Mouse (Mus musculus) skeletal muscle tissue, adult 2 months (tissue): Measurements from ENCODE around the gene Txnrd2.
A peak's percentile ranks its signal among the peaks of the same experiment; 100 is the strongest.

Experiments
- DNase-seq: peaks from one replicate; pipeline ENCODE4 v3.0.0-alpha.2; 2012; ENCODE audit warnings: low read depth, low spot score

Txnrd2 gene

GRCm38 (mm10) chr16:18484794-18485435, 58.7 kb downstream of the Txnrd2 start:
- DNase-seq: no peak

DNA sequence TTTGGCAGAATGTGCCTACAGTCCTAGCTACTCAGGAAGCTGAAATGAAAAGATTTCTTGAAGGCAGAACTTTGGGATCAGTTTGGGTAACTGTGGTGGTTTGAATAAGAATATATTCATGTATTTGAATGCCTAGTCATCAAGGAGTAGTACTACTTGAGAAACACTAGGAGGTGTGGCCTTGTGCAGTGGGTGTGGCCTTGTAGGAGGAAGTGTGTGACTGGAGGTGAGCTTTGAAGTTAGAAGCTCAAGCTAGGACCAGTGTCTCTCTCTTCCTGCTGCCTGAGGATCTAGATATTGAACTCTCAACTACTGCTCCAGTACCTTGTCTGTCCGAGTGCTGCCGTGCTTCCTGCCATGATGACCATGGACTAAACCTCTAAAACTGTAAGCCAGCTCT, 59.9 kb downstream of the Txnrd2 start:
- DNase-seq: no peak

GRCm38 (mm10) chr16:18490281-18490680, 64.1 kb downstream of the Txnrd2 start:
- no peak for DNase-seq

DNA sequence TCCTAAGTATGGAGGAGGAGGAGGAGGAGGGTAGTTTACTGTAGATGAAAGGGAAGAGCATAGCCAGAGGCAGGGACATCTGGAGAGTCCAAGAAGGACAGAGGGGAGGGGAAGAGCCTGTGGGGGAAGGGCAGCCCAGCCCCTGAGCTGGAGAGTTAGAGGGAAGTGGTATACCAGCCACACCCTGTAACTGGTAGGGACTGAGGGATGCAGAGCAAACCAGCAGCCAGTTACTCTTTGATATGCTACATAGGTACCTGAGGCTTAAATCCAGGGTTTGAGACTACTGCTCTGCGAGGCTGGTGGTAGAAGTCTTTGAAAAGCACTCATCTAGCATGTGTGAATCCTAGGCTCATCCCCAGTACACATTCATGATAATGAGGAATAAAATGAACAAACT, 64.7 kb downstream of the Txnrd2 start:
- DNase-seq: no peak

GRCm38 (mm10) chr16:18497865-18498515, 71.8 kb downstream of the Txnrd2 start:
- no peak for DNase-seq

DNA sequence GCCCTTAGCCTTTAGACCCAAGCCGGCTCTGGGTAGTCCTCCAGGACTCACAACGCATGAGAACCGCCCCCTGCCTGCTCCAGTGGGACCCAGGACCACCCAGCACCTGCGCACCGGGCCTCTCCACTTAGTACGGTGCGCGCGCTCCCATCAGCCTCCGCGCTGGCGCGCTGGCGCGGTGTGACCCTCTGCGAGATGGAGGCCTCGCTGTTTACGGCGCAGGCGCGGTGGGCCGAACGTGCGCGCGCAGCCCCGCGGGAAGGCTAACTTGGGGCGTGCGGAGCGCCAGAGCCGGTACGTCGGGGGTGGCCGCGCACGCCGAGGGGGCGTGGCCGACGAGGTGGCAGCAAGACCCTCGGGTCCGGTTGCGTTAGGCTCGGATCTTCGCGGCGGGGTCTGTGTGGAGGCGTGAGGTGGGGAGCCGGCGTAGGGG, 72.4 kb downstream of the Txnrd2 start, which contains the start of the genes Gnb1l and Rtl10:
Gnb1l (plus strand) TSS at position 156 of the 433 bp plus-strand sequence.
Rtl10 (plus strand) TSS at position 344 of the 433 bp plus-strand sequence.
- peak; percentile 92 for DNase-seq

- DNase-seq: no peak
Observed at GRCm38 (mm10) chr16:18498996-18499395, 72.8 kb downstream of the Txnrd2 start.

GRCm38 (mm10) chr16:18501531-18501930, 75.3 kb downstream of the Txnrd2 start:
- no peak for DNase-seq

- DNase-seq: no peak
Observed at GRCm38 (mm10) chr16:18503566-18504342, 77.6 kb downstream of the Txnrd2 start.

GRCm38 (mm10) chr16:18506524-18507199, 80.5 kb downstream of the Txnrd2 start:
- DNase-seq: no peak

DNA sequence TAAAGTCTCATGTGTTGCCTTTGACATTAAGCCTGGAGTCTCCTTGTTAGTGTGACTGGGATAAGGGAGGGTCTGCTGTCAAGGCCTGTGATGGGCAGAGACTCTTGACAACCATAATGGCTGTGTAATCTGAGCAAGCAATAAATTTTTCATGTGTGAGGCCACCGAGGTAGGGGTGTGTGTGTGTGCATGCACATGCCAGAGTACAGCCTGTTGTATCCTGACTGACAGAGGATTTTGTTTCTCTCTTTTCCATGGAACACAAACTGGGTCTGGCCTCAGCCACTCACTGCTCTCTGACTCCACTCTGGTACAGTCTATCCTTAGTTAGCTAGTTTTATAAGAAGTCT, 81.0 kb downstream of the Txnrd2 start:
- no peak for DNase-seq

DNA sequence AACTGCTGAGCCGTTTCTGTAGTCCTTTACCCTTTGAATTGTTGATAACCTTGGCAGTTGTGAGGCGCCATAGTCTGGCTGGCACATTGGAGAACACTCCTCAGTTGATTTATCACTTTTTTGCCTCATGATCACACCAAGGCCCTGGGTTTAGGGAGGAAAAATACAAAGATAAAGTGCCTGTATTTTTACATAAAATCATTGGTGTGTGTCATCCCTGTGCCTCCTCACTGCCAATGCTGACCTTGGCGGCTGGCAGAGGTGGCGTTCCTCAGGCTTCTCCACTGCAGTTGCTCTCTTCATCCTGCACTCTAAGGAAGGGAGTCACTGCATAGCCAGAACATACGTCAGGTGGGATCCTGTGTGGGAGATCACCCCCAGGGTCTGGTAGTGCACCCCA, 85.6 kb downstream of the Txnrd2 start:
- no peak for DNase-seq

GRCm38 (mm10) chr16:18513508-18513907, 87.3 kb downstream of the Txnrd2 start:
- peak; percentile 24 for DNase-seq

- DNase-seq: peak; percentile 32
Observed at GRCm38 (mm10) chr16:18518091-18518490, 91.9 kb downstream of the Txnrd2 start.

- DNase-seq: no peak
Observed at GRCm38 (mm10) chr16:18523563-18524245, 97.5 kb downstream of the Txnrd2 start.

GRCm38 (mm10) chr16:18528656-18529055, 102.5 kb downstream of the Txnrd2 start:
- DNase-seq: no peak
